Mouse (Mus musculus) ovary, postnatal 36 days (tissue): ENCODE data around the gene Myo5c.
A peak's percentile ranks its signal among the peaks of the same experiment; 100 is the strongest.

Experiments
- DNase-seq: peaks from one replicate; pipeline ENCODE4 v3.0.0; 2022; ENCODE audit warnings: low spot score, mixed read lengths

The Myo5c gene

GRCm38 (mm10) chr9:75231841-75232746 lies at the start of gene Myo5c:
Gene Myo5c (plus strand): TSS chr9:75232020.
- peak; percentile 72 for DNase-seq

- DNase-seq: no peak
Observed at GRCm38 (mm10) chr9:75187646-75188260, 44.1 kb upstream of the Myo5c start.

- no peak for DNase-seq
Observed at GRCm38 (mm10) chr9:75193858-75194257, 38.0 kb upstream of the Myo5c start.

GRCm38 (mm10) chr9:75196335-75196734 lies 35.5 kb upstream of the Myo5c start:
- DNase-seq: no peak

DNA sequence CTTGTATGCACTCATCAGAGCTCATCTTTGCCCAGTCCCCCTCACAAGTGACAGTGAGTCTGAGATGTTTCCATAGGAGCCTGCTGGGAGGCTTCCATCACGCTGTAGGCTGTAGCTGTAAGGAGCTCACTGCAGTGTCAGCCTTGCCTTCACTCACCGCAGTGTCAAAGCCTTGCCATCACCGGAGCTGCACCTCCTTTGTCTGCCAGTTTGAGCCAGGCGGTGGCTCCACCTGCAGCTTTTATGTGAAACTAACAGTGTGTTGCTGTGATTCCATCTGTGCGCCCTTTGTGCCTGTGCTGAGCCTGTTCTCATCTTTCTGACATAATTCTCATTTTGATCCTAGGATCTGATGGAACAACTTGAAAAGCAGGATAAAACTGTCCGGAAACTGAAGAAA lies 34.5 kb upstream of the Myo5c start:
- DNase-seq: peak; percentile 19

- no peak for DNase-seq
Observed at GRCm38 (mm10) chr9:75201506-75201905, 30.3 kb upstream of the Myo5c start.

DNA sequence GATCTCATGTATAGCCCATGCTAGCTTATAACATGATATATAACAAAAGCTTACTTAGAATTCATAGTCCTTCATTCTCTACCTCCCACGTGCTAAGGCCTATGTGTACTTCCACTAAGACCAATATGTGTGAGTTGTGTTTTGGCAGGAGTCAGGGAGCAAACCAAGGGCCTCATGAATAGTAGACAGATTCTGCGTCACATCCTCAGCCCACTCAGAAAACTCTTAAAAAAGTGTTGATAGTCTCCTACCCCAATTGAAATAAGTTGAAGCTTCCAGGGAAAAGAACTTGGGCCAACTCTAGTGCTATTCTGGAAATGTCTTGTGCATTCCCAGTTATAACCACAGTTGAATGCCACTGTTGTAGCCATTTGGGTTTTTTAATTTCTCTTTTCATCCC lies 29.8 kb upstream of the Myo5c start:
- DNase-seq: no peak

DNA sequence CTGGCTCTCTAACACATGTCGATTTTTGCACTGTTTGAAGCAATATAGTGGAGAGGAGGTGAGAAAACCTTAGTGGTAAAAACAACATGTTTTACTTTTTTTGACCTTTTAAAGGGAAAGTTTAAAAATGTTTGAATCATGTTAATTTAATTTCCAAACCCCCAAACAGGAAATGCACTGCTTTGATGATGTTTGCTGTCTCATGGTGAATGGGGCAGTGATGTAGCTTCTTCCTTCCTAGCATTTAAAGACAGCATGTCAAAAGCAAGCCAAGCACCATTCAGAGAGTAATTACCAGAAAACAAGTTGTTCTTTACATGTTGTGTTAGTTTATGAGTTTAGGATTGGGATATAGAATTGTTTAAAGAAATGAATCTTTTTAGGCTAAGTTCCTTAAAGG lies 22.6 kb upstream of the Myo5c start:
- DNase-seq: no peak

- no peak for DNase-seq
Observed at GRCm38 (mm10) chr9:75210269-75210668, 21.6 kb upstream of the Myo5c start.

DNA sequence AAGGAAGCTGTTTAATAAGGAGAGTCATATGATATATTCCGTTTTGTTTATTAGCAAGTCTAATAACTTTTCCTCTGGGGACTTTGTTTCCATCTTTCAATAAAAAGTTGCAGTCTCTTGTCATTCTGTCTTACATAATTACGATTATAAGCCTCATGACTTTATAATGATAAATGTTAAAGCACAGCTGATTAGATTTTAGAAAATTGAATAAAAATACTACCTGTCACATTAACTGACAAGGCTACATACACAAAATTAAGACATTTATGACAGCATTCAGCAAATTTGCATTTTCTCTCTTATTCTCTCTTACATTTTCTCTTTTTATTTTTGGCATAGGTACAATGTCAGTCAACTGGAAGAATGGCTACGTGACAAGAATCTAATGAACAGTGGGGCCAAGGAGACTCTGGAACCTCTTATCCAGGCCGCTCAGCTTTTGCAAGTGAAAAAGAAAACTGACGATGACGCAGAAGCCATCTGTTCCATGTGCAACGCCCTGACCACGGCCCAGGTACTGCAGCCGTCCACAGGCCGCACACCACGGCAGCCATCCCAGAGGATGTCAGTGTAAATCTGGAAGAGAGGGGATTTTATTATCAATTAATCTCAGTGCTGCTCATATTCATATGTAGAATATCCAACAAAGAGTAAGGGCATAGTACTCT lies 16.9 kb upstream of the Myo5c start:
- DNase-seq: no peak

DNA sequence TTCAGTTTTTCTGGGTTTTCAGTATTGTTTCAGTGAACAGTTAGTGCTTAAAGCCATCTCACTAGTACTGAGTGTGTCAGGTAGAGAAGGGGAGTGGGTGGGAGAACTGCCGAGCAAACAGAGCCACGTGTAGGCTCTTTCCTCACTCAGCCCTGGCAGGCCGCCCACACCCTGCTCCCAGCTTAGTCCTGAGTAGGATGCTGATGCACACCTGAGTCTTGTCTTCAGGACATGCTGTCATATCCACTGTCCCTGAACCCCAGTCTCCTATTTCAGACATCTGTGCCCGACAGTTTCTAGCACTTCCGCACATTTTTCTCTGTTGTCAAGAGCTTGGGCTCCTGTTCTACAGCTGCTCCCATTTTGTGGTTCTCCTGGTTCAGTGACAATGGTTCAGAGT lies 11.9 kb upstream of the Myo5c start:
- DNase-seq: no peak

- DNase-seq: no peak
Observed at GRCm38 (mm10) chr9:75221420-75222287, 10.2 kb upstream of the Myo5c start.

GRCm38 (mm10) chr9:75232860-75233259 lies 1.0 kb downstream of the Myo5c start:
- DNase-seq: no peak

- DNase-seq: no peak
Observed at GRCm38 (mm10) chr9:75234271-75234741, 2.5 kb downstream of the Myo5c start.

DNA sequence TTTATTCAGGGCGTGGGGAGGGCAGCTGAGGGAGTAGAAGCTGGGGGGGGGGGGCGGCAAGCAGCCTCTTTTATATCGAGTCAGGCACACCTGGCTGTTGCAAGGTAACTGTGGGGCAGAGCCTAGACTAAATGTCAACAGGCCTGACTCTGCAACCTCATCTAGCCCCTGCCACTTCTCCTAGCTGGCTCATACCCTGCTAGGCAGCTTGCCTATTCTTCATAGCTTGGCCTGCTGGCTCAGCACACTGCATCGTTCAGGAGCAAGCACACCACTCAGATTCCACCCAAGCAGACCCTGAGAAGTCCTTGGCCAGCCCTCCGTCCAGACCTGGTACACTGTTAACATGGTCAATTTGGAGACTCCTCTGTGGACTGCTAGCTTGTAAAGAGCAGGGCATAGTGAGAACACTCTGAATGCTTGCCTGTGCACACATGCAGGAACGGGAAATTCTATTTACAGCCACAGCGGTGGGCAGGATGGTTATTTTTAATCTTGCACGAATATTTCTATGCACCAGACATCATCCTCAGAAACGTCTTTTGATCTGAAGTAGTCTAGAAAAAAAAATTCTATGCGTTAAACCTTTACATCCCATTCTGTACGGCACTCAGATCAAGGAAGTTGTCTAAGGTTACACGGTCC lies 3.3 kb downstream of the Myo5c start:
- DNase-seq: no peak

DNA sequence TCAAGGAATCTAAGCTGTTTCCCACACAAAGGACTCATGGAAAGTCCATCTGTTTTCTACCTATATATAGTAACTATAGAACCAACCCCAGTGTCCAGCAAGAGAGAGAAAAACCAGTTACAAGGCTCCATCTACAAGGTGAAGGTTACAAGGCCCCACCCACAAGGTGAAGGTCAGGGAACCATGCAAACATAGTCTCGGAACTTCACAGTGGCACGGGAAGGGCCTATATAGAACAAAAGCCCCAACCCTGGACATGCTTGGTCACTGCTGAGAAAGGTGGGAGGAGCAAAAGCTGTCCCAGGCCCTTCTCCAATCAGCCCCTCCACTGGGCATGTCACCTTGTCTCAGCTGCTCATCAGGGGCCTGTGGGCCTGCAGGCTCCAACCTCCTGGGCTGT lies 3.9 kb downstream of the Myo5c start:
- no peak for DNase-seq

DNA sequence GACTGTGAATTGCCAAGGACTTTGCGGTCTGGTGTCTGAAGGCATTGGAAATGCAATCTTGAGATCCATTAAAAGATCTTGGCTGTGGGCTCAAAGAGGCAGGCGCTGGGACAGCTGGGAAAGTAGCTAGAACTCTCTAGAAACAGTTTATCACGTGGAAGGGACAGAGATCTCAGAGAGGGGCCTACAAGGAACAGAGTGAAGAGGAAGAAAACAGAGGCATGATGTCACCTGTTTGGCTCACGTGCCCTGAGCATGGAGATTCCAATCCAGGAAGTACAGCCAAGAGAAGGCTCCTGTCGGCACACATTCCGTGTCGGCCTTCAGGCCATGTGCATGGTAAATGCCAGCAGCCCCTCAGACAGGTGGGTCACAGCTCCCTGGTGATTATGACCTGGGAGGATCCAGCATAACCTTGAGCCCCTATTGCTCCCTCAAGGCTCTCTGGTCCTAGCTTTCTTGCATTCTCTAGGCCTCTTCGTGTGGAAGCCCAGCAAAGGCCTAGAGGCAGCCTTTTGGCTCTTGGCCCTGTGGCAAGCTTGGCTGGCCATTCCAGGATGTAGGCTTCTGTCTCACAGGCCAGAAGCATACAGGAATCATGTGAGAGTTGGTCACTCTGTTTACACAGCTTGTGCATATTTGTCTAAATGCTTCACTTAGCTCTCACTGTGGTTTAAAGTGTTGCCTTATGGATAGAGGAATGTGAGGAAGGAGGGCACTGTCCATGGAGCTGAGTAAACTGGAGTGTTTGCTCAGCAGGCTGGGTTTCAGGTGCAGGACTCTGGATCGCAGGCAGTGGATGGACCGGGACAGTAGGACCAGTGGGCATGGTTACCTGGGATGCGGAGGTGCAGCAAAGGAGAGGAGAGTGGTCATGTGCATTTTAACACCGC lies 4.8 kb downstream of the Myo5c start:
- DNase-seq: no peak

GRCm38 (mm10) chr9:75238179-75238578 lies 6.4 kb downstream of the Myo5c start:
- no peak for DNase-seq

- DNase-seq: no peak
Observed at GRCm38 (mm10) chr9:75243052-75243451, 11.2 kb downstream of the Myo5c start.

DNA sequence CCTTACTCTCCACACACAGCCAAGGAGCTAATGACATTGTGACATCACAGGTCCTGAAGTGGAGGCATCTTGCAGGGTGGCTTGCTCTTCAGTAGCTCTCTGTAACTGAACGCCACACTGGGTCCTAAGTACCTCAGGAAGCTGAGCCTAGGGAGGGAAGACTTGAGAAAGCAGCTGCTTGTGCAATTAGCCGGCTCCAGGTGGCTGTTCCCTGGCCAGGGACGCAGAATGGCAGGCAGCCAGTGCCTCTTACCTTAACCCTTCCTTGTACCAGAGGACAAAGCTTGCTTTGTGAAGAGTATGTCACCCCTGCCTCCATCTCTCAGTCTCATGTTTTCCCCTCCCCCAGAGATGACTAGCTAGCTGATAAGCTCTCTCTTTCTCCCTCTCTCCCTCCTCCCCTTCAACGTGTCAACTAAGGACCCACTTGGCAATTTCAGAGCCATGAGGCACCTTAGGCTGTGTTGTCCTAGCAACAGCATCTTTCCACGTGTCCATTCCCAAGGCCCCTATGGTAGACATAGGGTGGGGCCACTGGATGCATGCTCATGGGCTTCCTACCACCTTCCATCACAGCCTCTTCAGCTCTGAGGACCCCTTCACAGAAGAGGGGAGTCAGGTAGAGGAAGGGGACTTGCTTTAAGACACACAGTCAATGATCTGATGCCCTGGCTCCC lies 12.0 kb downstream of the Myo5c start:
- DNase-seq: no peak
